Mouse (Mus musculus) megakaryocyte, adult 5-6 weeks (primary cell): Measurements from ENCODE around the gene C530008M17Rik. TPM values are rescaled to one million over a fixed set of nuclear protein-coding genes. Genes with fewer than 3 reads are reported as not detected.

Experiments used
- ATAC-seq: 2 replicates; pipeline ENCODE4 v1.8.0; 2016; ENCODE audit warnings: mild to moderate bottlenecking, inconsistent platforms; ENCODE audit not compliant: poor library complexity, severe bottlenecking
- total RNA-seq, 2 experiments: library from RNA; stranded (forward) in 1 of 2; stranded (reverse) in 1 of 2; fragments of 153-499, 151-499 nt in 1 of 2; fragments of 221-1000, 200-1000 nt in 1 of 2; gene quantifications; 2 replicates each; pipeline versions ENCODE4 v1.2.3 to v1.2.4; 2015 to 2017

C530008M17Rik gene
- total RNA-seq, 2 experiments from 2014 or later = 0.15 to 1.6 TPM

DNA sequence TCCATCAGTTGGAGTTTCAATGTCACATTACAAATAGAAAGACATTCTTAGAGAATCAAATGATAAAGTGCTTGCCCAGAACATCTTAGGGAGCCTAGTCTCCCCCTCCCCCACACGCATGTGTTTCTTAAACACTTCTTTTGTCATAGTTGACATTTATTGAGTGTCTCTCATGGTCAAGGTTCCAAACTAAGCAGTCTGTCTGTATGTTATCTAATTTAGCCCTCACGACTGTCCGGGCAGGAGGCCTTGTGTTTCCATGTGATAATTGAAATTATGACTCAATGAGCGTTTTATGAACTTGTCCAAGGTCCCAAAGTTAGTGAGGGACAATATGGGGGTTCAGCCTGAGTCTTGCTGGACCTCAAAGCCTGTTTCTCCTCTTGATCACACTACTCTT lies 5.0 kb downstream of the C530008M17Rik start:
- no peak for ATAC-seq

DNA sequence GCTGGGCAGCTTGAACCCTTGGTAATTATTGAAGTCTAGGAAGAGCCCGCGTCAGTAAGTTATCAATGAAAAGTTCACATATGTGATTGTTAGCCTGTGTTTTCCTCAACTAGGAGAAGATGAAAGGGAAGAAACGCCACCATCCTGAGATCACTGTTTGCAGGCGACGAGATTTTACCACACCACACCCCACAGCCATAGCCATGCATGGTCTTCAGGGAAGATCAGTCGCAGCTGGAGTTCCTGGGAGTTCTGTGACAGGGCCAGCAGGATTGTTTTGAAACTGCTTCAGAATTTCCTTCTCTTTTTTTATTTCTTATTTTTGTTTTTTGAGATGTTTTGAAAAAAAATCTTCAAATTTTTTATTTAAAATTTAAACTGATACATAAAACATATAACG lies 8.6 kb downstream of the C530008M17Rik start:
- ATAC-seq = no peak

DNA sequence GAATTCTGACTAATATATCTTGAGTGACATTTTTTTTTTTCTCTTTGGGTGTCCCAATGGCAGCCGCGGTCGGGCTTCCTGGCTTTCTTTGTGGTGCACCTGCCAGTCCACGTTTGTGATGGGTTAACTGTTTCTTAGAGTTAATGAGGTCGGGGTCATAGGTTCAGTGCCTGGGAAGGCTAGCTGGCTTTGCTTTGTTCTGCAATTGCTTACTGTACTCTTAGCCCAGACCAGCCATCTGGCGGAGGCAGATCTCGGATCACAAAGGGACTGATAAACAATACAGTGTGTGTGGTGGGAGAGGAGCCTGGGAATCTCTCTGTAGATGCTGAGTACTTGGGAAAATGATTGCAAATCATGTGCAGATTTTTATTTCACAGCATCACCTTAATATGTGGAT lies 9.1 kb downstream of the C530008M17Rik start:
- no peak for ATAC-seq

GRCm38 (mm10) chr5:76666026-76666756 lies 9.9 kb downstream of the C530008M17Rik start:
- no peak for ATAC-seq

DNA sequence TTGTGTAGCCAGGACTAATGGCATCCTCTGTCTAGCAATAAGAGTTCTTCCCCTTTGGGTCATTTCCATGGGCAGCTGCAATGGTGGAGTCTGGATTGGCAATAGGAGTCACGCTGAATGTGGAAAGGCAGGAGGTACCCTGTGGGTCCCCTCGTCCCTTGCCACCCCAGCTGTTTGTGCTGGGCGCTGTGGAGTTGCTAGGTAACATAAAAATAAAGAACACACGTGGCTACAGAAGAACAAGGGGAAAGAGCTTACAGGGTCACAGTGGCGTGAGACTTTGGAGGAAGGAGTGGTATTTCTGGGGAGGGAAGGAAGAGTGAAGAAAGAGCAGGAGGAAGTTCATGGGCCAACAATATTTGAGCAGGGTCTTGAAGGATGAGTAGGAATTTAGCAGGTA lies 11.8 kb downstream of the C530008M17Rik start:
- no peak for ATAC-seq

- ATAC-seq = no peak
Observed at GRCm38 (mm10) chr5:76668547-76668946, 12.2 kb downstream of the C530008M17Rik start.

DNA sequence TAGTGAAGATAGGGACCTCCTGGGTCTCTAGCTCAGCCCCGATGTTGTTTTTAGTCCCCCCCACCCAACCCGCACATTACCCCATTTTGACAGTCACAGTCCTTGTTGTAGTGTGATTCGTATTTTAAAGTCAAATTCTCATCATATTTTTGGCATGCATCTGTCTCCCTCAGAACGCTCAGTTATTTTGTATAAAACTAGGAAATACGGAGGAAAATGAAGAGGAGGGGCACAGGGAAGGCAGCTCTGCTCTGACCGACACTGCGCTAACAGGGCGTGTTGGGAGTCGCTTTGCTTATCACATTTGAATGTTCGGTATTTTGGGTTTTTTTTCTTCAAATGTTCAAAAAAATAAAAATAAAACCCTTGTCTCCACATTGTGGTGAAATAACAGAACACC lies 13.9 kb downstream of the C530008M17Rik start:
- no peak for ATAC-seq

GRCm38 (mm10) chr5:76674022-76674653 lies 17.8 kb downstream of the C530008M17Rik start:
- ATAC-seq = no peak

DNA sequence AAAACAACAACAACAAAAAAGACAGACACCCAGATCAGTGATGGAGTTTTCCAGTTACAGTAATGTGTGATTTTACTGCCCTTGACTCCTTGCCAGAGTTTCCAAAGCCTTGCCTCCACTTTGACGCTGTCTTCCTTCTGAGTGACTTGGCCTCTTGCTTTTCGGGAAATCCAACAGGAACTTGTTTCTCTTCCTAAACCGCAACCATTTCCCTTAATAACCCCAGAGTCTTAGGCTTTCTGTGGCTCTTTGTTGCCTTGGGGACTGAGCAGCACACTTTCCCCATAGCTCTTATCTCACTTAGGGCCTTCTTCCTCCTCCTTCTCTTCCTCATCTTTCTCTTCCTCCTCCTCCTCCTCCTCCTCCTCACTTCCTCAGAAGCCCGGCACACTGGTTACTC lies 19.1 kb downstream of the C530008M17Rik start:
- 0 out of 2 replicates have a peak, but pooled peaks have one; percentile 15 for ATAC-seq

GRCm38 (mm10) chr5:76680959-76681358 lies 24.6 kb downstream of the C530008M17Rik start:
- no peak for ATAC-seq

DNA sequence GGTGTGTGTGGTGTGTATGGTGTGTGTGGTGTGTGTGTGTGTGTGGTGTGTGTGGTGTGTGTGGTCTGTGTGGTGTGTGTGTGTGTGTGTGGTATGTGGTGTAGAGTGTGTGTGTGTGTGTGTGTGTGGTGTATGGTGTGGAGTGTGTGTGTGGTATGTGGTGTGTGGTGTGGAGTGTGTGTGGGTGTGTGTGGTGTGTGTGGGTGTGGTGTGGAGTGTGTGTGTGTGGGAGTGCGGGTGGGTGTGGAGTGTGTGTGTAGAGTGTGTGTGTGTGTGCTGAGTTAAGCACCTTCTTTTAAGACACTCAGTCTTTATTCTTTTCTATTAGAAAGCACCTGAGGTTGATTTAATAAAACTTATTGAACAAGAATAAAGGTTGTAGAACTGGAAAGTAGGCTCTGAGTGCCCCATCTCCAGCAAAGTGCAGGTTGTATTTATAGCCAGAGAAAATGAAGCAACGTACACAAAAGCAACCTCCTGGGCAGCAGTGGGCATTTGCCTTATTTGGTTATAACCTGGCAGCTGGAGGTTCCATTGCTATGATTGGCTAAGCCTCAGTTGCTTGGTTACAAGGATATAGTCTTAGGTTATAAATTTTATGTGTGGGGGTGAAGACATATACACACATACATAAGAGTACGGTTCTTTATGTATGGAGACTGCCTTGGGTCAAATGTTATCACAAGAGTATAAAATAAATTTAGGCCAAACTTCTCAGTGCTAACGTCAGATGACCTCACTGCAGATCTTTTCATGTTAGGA lies 25.8 kb downstream of the C530008M17Rik start:
- ATAC-seq = no peak

DNA sequence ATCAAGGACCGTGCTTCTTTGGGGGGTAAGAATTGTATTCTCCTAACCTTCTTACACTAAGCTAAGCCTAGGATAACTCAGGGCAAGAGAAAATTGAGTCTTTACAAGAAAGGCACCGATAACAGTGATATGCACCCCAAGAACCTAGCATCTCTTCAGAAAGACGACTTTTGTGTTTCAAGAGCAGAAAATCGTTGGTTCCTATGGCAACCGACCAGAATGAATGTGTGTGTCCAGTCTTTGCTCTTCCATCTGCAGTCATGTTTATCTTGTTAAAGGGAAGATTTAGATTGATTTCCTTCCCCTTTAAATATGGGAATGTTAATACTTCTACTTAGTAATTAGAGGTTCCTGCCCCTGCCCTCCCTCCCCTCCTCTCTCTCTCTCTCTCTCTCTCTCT lies 27.1 kb downstream of the C530008M17Rik start:
- ATAC-seq = no peak

DNA sequence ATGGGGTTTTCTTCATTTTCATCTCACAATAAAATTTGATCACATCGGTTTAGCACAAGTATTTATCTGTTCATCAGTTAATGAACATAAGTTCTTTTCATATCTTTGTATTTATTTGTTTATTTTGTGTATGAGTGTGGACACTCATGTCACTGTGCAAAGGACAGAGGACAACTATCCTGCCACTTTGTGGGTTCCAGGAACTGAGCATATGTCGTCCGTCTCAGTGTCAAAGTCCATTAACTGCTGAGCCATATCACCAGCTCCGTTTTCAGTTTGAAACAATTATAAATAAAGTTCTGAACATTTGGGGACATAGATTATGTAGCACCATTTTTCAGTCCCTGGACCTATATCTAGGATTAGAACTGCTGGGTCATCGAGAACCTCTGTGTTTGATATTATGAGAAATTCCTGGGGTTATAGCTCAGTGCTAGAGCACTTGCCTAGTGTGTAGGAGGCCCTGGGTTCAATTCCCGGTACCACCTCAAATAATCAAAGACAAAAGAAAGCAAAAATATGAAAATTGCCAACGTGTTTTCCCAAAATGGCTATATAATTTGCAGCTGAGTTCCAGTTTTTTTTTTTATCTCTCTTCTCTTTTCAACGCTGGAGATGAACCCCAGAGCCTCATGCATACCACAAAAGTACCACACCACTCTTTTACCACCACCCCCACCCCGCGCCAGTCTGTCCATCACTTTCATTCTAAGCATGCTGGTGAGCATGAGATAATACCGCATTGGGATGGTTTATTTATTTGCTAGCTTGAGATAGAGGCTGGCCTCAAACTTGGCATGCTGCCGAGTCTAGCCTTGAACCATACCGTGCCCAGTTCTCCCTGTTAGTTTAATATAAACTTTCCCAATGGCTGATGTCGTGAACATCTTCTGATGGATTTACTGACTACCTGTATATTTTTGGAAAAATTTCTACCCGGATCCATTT lies 28.6 kb downstream of the C530008M17Rik start:
- no peak for ATAC-seq

DNA sequence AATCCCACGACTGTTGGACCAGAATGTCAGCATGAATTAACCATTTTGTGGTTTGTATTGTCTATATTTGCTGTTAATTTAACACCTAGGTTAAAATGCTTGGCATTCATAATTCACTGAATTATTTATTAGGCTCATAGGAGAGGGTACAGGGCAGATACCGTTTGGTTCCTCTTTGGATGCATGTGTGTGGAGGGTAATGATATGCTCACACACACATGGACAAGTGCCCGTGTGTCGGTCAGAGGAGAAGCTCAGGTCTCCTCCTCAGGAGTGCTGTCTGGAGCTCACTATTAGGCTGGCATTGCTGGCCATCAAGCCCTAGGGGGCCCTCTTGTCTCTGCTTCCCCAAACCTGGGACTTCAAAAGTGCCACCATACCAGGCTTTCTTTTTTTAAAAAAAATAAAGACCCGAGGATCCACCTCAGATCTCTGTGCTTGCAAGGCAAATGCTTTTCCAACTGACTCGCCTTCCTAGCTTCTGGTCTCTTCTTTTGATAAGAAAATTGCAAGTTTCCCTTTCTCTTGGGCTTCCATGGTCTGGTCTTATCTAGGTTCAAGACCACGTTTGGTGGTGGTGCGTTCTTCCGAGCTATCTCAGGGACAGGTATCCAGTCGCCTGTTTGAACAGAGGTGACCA lies 31.8 kb downstream of the C530008M17Rik start:
- ATAC-seq = no peak

DNA sequence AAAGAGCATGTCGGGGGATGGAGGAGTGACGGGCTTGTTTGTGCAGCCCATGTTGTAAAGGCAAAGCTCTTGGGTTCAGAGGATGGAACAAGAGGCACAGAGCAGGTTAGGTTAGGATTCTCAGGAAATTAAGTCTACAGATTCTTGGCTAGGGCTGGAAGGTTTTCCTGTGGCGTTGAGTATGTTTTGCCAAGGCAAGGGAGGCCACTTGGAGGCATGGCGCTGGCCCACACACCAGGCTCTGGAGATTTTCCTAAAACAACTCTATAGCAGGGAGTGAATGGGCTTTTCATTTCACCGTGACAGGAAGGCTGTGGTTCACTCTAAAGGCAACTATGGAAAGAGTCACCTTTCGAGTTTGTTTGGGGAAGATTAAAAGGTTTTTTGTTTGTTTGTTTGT lies 32.3 kb downstream of the C530008M17Rik start:
- no peak for ATAC-seq

- no peak for ATAC-seq
Observed at GRCm38 (mm10) chr5:76690177-76690593, 33.9 kb downstream of the C530008M17Rik start.

- ATAC-seq = no peak
Observed at GRCm38 (mm10) chr5:76691251-76691650, 34.9 kb downstream of the C530008M17Rik start.

GRCm38 (mm10) chr5:76691706-76692424 lies 35.6 kb downstream of the C530008M17Rik start:
- no peak for ATAC-seq

DNA sequence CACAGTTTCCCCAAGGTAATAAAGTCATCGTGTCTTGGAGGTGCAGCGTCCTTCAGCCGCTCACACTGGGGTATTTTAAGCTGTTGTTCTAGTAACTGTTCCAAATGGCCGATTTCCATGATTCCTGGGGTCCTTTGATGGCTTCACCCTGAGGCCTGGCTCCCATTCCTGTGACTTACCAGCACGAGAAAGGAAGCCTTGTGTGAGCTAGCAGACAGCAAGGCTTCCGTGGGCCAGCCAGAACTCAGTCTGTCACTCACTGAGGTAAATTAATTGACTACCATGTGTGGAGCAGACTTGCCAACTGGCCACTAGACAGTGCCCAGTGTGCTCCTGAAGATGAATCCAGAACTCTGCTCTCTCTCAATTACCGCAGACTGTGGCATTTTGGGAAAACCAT lies 41.2 kb downstream of the C530008M17Rik start:
- ATAC-seq = no peak
